Mouse (Mus musculus) spleen, postnatal 10 days (tissue): ENCODE results near the gene Kank1.

Experiments
- DNase-seq, 2 experiments: peaks; one replicate each; pipeline ENCODE4 v3.0.0; 2021 to 2022; ENCODE audit warnings: low spot score in 2 of 2

Kank1 gene

GRCm38 (mm10) chr19:25365698-25366097 lies 128.9 kb downstream of the Kank1 start:
- no peak for DNase-seq

DNA sequence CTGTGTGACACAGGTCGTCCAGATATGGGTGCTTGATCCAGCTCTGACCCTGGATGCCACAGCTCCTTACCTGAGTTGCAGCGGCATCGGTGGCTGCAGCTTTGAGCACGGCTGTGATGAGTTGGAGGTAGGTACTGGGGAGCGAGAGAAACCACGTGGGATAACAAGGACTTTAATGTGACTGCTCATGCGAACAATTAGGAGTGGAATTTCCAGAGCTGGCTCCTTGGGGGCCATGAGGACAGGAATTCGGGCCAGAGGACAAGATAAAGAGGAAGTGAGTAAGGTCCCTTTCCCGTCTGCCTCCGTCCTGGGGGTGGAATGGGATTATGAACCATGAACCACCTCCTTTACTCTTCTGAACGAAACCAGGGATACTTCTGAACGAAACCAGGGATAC lies 129.8 kb downstream of the Kank1 start:
- no peak for DNase-seq

- DNase-seq: no peak
Observed at GRCm38 (mm10) chr19:25370428-25370827, 133.7 kb downstream of the Kank1 start.

GRCm38 (mm10) chr19:25372794-25373193 lies 136.0 kb downstream of the Kank1 start:
- no peak for DNase-seq

DNA sequence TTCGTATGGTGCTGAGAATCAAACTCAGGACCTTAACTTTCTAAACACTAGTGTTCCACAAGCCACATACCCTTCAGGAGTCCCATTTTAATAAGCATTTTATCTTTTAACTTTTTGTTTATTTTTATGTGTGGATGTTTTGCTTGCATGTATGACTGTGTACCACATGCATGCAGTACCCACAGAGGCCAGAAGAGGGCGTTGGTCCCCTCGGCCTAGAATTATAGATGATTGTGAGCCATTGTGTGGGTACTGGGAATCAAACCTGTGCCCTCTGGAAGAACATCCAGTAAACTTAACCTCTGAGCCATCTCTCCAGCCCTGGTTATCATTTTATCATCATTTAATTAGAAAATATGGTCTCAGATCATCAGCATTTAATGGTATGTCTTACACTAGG lies 136.8 kb downstream of the Kank1 start:
- no peak for DNase-seq

GRCm38 (mm10) chr19:25374191-25374590 lies 137.4 kb downstream of the Kank1 start:
- DNase-seq: no peak

- no peak for DNase-seq
Observed at GRCm38 (mm10) chr19:25374926-25375325, 138.2 kb downstream of the Kank1 start.

DNA sequence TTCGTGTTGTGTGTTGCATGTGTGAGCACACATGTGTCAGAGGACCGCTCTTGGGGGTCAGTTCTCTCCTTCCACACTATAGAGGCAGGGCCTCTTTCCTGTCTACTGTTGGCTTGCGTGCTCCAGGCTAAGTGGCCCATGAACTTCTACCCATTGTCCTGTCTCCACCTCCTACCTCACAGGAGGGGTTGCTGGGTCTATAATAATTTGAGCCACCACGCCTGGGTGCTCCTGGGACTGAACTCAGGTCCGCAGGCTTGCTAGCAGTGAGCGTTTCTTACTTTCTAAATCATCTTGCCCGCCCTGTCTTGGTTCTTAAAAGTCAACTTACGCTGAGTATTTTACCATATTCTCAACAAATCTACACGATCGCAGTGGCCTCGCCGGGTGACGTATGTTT lies 140.1 kb downstream of the Kank1 start:
- no peak for DNase-seq

- no peak for DNase-seq
Observed at GRCm38 (mm10) chr19:25380675-25381074, 143.9 kb downstream of the Kank1 start.

- no peak for DNase-seq
Observed at GRCm38 (mm10) chr19:25381972-25382371, 145.2 kb downstream of the Kank1 start.

GRCm38 (mm10) chr19:25382494-25382893 lies 145.7 kb downstream of the Kank1 start:
- no peak for DNase-seq

- no peak for DNase-seq
Observed at GRCm38 (mm10) chr19:25383386-25384146, 146.8 kb downstream of the Kank1 start.

DNA sequence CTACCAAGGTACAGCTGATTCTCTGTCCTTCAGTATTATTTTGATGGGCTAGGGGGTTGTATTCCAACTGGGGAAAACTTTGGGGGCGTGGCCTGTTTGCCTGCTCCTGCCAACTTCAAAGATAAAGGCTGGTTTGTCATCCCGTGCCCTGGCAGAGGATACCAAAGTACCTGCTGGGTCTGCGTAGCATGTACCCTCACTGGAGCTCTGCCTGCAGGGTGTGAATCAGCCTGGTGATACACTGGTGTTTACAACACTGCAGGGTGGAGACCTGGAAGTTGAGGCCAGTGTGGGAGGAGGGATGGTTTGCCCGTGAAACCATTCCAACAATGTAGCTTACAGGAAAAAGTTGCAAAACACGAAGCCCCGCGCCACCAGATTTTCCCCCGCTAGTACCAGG lies 149.2 kb downstream of the Kank1 start:
- no peak for DNase-seq

DNA sequence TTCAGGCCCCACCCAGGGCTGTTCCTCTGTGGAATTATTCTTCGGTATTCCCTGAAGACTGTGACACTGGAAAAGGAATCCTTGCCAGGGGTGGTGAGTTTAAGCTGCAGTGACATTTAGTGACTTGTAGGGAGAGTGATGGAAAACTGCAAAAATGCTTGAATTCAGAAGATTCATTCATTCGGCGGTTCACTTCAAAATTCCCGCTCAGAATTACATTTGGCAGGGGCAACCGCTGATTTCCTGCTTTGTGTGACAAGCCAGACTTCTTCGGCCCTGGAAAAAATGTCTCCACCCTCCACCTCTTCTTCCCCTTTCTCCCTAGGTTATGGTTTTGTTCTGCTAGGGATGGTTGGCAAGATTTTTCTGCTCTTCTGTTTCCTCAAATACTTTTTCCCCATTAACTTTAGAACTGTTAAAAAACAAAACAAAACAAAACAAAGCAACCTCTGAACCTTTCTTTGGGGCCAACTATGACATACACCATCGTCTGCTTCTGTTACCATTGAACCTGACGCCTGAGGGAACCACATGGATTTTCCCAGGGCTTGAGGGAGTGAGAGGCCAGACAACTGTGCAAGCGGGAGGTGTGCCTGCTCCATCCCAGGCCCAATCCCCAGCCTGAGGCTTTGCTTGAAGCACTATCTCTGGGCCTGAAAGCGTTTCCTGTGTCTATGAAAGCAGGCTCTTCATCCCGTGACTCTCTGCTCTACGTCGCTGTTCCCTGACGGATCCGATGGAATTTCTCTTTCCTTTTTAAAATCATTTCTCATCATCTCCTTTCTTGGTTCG lies 150.1 kb downstream of the Kank1 start:
- DNase-seq: no peak

- no peak for DNase-seq
Observed at GRCm38 (mm10) chr19:25387902-25388301, 151.1 kb downstream of the Kank1 start.

DNA sequence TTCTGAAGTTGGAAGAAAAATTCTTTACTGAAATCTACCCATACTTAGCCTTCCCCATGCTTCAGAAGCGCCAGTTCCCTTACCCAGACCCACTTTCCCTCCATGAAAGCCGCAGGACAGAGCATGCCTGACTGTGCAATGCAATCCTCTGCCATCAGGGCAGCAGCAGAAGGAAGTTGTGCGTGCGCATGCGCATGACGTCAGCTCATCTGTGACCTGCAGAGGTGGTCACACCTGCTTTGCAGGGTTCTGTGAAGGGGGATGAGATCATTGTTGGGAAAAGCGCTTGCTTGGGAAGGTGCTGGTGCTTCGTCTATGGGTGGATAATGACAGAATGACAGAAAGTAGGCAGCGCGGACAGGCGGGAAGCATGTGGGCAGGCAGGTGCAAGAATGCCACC lies 155.4 kb downstream of the Kank1 start:
- no peak for DNase-seq

- DNase-seq: no peak
Observed at GRCm38 (mm10) chr19:25395035-25395434, 158.3 kb downstream of the Kank1 start.

DNA sequence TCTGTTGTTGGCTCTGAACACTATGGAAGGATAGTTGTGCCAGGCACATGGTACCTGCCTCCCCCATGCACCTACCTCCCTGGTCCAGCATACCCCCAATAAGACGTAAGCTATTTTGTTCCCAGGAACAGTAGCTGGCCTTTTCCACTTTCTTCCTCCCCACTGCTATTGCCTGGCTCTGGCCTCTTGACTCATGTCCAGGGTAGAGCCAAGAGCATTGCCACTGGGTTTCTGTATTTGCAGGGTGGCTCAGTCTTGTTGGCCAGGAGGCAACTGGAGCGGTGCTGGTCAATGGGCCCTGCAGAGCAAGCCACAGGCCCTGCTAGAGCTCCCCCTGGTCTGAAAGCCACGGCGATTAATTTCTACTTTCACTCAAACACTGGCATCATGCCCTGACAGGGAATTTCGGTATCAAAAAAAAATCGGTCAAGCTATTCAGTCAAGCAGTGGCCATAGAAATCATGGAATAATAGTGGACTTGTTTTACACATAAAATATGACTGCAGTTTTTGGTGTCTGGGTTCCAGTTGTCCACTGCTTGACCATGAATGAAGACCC lies 160.0 kb downstream of the Kank1 start:
- DNase-seq: no peak

DNA sequence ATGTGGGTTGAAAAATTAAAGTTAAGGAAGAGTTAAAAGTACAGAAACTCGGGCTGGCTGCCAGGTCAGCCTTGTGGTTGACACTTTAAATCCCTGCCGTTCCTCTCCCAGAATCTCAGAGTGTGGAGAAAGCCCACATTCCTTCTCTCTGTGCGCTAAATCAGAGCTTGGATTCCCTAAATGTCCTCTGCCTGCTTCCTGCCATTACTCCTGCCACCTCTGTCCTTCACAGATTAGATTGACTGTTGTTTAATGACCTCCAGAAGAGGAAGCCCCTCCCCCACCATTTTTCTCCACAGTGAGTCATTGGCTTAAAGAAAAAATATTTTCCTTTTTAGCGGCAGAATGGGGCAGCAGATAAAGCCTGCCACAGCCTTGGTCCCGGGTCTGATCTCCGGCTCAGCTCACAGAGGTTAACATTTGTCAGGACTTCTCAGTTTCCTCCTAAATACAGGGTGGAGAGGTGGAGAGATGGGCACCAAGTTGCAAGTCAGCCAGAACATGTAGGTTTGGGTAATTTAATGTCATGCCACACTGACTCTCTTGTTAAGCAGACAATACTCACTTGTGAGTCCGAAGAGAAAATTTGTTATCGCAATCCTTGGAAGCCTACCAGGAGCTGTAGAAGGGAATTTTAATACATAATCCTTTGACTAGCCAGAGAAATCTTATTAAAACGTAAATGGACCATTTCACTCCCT lies 162.9 kb downstream of the Kank1 start:
- no peak for DNase-seq

DNA sequence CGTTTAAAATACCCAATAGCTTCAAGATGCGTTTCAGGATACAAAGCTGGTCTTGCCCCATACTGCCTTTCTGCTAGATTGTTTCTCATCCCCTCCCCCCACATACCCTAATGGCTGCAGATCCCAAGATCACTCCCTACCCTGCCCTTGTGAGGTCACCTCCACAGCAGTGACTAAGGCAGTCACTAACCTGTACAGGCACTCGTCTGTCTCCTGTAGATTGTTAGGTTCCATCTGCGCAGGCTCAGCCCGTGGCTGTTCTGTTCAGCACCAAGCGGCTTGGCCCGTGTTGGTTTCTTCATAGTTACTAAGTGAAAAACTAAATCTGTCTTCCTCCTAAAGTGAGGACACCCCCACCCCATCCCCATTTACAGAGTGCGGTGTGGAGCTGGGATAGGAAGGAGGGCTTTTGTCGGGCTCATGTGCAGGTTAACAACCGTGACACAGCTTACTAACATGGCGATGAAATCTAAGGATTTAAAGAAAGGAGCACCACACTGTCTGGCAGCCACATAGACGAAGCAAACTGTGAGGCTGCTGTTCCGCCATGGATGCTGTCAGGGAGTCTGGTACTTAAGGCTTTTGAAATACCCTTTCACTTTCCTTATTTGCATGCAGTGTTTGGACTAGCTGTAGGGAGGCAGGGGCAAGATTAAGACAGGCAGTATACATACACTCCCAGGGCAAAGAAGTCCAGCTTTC lies 163.6 kb downstream of the Kank1 start:
- DNase-seq: no peak

DNA sequence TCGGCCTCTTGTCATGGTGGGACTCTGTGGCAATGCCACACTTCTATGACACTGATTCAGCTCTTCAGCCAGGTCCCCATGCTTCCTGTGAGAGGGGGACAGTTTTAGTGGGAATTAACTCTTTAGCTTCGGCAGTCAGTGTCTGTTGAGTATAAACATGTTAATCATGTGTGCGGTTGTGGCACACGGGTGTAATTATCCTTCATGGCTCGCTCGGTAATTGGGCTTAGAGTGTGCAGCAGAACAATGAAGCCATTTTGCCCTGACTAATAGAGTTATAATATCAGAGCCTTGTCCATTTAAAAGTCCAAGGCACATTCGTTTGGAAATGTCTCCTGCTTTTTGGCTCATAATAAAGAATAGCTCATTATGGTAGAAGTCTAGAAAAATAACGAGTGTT lies 164.7 kb downstream of the Kank1 start:
- DNase-seq: no peak

DNA sequence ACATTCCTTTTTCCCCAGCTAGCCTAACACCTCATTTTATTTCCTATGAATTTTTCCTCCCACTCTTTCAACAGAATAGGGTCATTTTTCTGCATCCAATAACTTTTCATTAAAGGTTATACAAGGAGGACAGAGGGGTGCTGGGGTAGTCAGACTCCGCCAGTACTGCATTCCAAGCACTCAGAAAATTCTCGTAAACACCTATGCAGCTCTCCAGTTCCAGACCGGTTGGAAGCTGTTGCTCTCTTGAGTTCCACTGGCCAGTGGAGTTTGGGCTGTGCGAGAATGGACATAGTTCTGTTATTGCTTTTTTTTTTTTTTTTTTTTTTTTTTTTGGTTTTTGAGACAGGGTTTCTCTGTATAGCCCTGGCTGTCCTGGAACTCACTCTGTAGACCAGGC lies 167.4 kb downstream of the Kank1 start:
- no peak for DNase-seq
